Mouse (Mus musculus): ENCODE data around the gene Epha2.

GRCm38 (mm10) chr4:141281578-141281977 is 19.5 kb upstream of the Epha2 start:
- TF ChIP-seq CTCF (IDR thresholded peaks at IDR 0.05; ENCODE audit: borderline replicate concordance, insufficient read depth, low read length): no peak
- TF ChIP-seq POLR2A (IDR thresholded peaks at IDR 0.05; ENCODE audit: low read depth, low read length): no peak

All from embryonic fibroblast, embryonic 13.5 days (primary cell).